Mouse (Mus musculus) olfactory bulb, adult 2 months (tissue): ENCODE measurements around the gene B3gnt2.

Experiments used
- CTCF ChIP-seq: fragments of 200-500 bp; IDR thresholded peaks from 2 replicates; pipeline ENCODE4 v1.5.1; 2012; ENCODE audit warnings: low read depth, mild to moderate bottlenecking, low read length, moderate library complexity; ENCODE audit not compliant: insufficient read depth
- POLR2A ChIP-seq: fragments of 200-500 bp; IDR thresholded peaks from 2 replicates; pipeline ENCODE4 v1.6.1; 2012; ENCODE audit warnings: mild to moderate bottlenecking, low read depth, low read length, moderate library complexity; ENCODE audit not compliant: insufficient read depth

DNA sequence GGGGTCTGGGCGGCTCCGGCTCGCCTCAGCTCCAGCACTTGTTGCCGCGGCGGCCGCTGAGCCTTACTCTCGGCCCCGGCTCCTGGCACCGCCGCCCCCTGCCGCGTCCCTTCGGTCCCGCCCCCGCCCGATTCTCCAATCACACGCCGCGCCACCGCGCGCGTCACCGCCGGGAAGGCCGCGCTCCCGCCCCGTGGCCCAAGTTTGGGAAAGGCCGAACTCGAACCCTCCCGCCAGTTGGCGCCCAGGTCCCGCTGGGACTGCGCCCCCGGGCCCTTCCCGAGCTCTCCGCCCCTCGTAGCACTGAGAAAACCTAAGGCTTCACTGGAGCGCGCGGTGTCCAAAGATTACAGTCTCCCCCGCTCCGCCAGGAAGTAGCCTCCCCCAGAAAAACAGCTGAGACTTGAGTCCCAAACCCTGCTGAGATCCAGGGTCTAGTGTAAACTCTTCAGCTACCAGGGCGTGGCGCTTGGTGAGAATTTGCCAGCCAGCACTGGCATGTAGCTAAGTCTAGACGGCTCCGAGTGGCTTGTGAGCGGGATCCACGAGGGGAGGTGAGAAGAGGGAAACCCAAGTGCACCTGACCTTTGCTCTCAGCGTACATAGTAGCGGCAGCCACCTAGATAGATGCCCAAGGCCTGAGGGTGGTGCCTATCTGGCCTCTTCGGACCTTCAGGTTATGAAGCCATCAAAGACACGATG lies 977 bp downstream of the B3gnt2 start:
- TF ChIP-seq CTCF (no peak), POLR2A (no peak)
